Mouse (Mus musculus): ENCODE data around the gene Atp5g2. TPM values are rescaled to one million over a fixed set of nuclear protein-coding genes. Genes with fewer than 3 reads are reported as not detected.

The Atp5g2 gene
- 10 to 100 TPM; 31.1 to 47.4 TPM for total RNA-seq (2021)

- intact Hi-C loops (cut with DNase I) = no loop called here
- peak; percentile 65 to 71 for DNase-seq
These were observed at the start of gene Atp5g2 for GRCm38 (mm10) chr15:102672215-102673071. Gene Atp5g2, minus strand, starts transcription at chr15:102672352.

DNA sequence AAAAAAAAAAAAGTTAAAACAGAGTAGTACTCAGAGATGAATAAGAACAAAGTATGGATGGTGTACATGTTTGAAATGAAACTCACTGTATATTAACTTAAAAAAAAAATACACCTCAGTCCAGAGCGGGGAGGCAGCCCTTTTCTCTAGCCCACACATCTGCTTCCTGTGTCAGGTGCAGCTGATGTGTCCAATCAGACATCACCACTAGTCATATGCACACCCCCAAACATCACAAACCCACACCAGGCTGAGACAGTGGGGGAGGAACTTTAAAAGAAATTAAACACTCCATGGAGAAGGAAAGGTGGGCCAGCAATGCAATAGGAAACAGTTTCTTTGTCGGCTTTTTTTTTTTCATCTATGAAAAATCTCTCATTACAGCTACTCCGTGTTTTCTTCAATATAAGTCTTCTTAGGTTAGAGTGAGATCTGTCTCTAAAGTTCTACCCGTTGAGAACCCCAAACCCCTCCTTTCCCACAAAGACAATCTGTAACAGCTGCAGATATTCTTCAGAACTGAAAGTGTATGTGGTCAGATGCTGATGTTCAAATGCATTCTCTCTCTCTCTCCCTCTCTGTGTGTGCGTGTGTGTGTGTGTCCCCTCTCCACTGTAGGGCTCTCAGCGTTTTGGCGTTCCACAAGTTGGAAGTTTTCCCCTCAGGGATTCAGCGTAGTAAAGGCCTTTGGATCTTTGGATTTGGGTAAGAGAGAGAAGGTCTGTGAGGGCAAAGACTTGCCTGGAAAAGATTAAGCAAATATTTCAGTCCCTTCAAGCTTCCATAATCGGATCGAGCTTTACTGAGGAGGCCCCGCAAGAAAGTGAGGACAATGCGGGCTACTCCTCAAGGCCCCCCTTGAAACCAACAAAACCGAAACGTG is 49.1 kb upstream of the Atp5g2 start:
- intact Hi-C loops (cut with DNase I) = no loop called here
- DNase-seq = peak in 1 of 2 experiments; percentile 22

GRCm38 (mm10) chr15:102716132-102716531 is 44.0 kb upstream of the Atp5g2 start:
- intact Hi-C loops (cut with DNase I) = no loop called here
- DNase-seq = peak; percentile 50 to 61

DNA sequence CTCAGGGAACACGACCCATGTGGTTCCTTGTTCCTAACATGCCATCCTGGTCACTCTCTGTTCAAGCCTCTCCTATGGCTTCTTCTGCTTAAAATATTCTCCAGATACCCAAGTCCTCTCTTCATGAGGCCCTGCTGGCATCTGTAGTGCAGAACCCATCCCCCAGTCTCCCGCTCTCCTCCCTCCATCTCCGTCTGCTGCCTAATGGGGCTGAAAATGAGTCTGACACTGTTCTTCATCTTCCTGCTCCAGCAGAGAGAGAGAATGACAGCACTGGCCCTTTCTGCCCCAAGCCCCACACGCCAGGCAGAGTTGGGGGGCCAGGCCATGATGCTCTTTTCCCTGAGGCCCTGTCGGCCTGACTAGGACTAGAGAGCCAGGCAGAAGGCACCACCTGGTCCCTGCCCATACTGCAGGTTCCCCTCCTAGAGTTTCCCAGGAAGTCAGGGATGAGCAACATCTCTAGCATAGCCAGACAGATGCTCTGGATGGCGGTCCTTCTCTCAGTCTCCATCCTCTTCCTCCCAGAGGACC is 35.7 kb upstream of the Atp5g2 start:
- intact Hi-C loops (cut with DNase I) = no loop called here
- DNase-seq = no peak

DNA sequence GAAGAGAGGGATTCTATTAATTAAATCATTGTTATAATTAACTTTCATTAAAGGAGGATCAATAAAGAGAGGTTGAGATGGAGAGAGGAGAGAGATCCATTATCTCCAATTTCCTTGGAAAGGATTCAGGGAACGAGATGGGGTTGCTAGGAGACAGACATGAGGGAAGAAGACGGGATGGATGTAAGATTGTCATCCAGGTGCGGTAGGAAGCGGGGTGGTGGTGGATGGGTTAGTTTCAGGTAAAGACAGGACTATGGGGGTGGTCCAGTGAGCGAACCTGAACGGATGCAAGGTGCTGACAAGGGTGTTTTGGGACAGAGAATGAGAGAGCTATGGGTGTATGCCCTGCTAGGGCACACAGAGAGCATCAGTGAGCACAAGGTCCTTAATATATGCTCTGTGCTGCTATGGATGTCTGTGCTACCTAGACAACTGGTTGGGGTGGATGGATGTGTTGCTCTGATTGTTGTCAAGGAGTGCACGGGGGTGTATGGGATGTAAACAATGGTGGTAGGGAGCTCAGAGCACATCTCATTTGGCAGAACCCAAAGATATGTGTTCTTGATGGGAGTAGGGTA is 33.9 kb upstream of the Atp5g2 start:
- no peak for DNase-seq
- intact Hi-C loops (cut with DNase I) = no loop called here

DNA sequence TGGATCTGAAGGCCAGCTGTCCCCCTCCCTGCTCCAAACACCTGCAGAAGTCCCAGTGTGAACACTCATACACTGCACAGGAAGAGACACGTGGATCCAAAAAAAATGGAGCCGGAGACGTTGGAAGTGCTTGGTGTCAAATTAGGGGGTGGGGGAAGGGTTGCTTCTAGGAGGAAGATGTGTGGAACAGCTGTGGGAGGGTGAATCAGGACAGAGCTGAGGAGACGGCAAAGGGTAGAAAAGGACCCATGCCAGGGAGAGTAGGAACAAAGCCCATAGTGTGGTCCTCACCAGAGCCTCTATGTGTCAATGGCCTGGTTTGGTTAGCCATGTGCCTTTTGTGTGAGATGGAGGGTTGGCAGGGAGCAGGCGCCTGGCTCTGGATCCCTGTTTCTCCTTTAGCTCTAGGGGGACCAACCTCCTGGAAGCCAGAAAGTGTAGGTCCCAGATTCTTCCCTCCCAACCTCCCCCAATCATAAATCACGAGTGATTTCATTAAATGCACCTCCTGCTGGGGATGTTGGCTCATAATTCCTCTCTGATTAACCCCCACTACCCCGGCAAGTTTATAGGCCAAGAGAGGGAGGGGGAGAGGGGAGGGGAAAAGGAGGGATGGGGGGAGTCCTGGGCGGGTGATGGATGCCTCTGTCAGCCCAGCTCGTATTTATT is 33.2 kb upstream of the Atp5g2 start:
- intact Hi-C loops (cut with DNase I) = no loop called here

DNA sequence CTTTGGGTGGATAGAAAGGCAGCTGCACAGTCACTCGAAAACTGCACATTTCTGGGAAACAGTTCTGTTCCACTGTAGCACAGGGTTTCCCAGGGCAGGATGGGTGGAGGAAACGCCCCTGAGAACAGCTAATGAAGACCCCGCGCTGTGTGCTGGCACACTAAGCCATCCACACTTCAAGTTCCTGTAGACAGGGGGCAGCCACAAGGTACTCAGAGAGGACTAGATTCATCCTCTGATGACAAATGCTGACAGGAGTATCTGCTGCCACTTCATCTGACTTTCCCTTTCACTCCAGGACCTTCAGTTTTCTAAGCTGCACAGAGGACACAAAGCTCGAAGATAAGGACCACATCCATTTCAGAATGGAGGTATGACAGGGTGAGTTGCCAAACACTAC is 32.7 kb upstream of the Atp5g2 start:
- no peak for DNase-seq

More for the DNA sequence above, 33.2 kb upstream of the Atp5g2 start:
- DNase-seq = no peak

GRCm38 (mm10) chr15:102702972-102703371 is 30.8 kb upstream of the Atp5g2 start:
- intact Hi-C loops (cut with DNase I) = no loop called here
- DNase-seq = no peak

More for the DNA sequence above, 32.7 kb upstream of the Atp5g2 start:
- intact Hi-C loops (cut with DNase I) = no loop called here

GRCm38 (mm10) chr15:102698193-102698592 is 26.0 kb upstream of the Atp5g2 start:
- DNase-seq = peak; percentile 80 to 91
- intact Hi-C loops (cut with DNase I) = loop anchor here (1.0 kb wide), 1 partner anchor 44 kb away; no protein-coding TSS in a partner anchor

DNA sequence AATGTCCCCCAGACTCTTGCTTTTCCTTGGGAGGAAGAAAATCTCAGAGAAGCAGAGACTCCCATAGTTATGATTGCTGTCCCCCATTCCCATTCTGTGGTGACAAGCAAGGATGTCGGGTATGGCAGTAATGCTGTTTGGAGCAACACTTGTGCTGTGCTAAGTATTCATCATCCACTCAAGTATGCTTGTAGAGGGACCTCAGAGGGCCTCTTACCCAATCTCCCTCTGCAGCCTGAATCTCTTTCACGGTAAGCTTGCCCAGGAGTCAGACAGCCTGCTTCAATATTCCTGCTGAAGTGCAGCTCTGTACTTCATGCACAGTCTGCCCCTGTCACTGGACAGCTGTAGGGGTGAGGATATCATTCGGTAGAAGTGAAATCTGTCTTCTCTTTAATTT is 24.7 kb upstream of the Atp5g2 start:
- intact Hi-C loops (cut with DNase I) = no loop called here

DNA sequence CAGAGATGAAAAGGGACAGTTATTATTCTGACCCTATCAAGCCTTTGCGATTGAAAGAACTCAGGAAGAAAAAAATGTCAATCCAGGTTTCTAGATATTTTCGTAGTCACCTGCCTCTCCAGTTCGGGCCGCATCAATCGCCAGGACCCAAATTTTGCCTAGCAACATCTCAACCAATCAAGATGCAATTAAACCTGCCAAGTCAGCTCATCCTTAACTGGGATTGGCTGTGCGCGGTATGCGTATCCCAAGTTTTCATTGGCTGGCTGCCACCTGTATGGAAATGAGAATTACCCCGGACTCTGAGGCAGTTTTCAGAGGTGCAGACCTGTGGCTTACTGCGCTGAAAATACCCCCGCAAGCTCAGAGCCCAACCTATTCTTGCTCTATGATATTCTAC is 21.4 kb upstream of the Atp5g2 start:
- DNase-seq = peak; percentile 52 to 66
- intact Hi-C loops (cut with DNase I) = no loop called here

More for the DNA sequence above, 24.7 kb upstream of the Atp5g2 start:
- no peak for DNase-seq

DNA sequence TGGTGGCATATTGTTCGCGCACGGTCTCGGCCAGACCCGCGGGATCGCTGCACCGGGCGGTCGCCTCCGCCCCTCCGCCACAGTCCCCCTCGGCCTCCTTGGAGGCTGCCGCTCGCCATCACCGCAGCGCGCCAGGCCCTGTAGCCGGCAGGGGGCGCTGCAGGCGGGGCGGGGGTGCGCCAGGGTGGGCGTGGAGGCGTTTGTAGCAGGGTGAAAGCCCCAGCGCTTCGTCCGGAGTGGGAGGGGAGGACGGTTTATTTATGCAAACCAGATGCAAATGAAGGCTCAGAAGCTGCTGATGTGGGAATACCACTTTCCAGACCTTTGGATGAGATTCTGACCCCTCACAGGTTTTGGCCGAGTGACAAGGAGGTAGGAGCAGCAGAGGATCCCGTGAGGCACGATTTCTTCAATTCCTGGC is 20.8 kb upstream of the Atp5g2 start:
- intact Hi-C loops (cut with DNase I) = no loop called here
- peak; percentile 54 to 73 for DNase-seq

- intact Hi-C loops (cut with DNase I) = no loop called here
- peak in 1 of 2 experiments; percentile 19 for DNase-seq
These were observed 20.2 kb upstream of the Atp5g2 start for GRCm38 (mm10) chr15:102692321-102692804.

GRCm38 (mm10) chr15:102685791-102686190 is 13.6 kb upstream of the Atp5g2 start:
- intact Hi-C loops (cut with DNase I) = no loop called here

DNA sequence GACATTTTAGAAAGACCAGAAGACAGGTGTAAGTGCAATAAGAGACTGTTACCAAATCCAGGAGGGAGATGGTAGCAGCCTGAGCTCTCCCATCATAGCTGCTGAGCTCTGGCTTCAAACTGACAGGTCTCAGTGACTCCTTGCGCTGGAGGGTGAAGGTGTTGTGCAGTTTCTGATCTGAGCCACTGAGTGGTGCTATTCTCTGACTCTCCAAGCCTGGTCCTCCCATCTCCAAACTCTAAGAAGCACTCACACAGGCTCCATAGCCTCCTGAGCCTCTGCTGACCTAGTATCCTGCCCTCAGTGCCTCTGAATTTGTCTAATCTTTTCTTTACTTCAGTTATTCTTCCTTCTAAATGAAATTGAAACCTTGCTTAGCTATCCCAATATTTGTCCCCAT is 11.5 kb upstream of the Atp5g2 start:
- DNase-seq = peak in 1 of 2 experiments; percentile 24
- intact Hi-C loops (cut with DNase I) = no loop called here

More at GRCm38 (mm10) chr15:102685791-102686190, 13.6 kb upstream of the Atp5g2 start:
- DNase-seq = no peak

GRCm38 (mm10) chr15:102676345-102676744 is 4.2 kb upstream of the Atp5g2 start:
- intact Hi-C loops (cut with DNase I) = no loop called here
- DNase-seq = no peak

DNA sequence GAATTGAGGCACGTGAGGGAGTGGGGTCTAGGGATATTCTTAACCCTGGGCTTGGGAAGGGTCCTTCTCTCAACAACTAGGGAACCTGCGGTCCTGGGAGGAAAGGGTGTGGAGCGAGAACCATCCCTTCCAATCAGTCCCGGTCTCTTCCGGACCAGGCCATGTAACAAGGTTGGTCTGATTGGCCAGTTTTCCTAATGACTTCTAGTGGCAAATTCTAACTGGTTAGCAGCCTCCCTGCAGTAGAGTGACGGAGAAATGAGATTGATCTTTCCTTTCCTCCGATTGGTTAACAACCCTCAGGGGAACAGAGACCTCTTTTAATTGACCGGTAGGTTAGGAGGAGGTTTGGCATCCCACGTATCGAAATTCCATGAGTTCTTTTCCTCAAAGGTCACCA is 1.4 kb upstream of the Atp5g2 start:
- intact Hi-C loops (cut with DNase I) = no loop called here
- DNase-seq = peak; percentile 77 to 81

DNA sequence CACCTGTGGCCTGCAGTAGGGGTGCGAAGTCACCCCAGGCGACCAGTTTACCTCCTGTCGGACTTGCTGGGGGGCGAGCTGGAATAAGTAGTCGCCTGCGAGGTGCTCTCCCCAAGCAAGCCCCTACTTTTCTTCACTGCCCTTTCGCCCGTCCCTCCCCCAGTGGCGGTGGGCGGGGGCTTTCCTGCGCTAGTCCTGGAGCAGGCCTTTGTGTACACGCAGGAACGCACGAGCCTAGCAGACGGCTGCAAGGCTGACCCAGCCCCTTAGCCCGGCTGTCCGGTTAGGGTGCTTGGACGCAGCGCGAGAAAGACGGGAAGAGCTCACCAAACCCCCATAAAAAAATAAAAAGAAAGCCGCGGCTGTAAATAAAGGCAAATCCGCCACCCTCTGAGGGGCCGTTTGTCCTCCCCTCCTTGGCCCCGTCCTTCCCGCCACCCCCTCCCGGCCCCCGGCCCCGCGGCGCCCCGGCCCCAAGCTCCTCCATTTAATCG is 384 bp downstream of the Atp5g2 start:
- intact Hi-C loops (cut with DNase I) = loop anchor here (2.0 kb wide), 1 partner anchor 47 kb away; the partner anchor contains the start of genes Atf7 and Gm28047
- peak; percentile 91 for DNase-seq

DNA sequence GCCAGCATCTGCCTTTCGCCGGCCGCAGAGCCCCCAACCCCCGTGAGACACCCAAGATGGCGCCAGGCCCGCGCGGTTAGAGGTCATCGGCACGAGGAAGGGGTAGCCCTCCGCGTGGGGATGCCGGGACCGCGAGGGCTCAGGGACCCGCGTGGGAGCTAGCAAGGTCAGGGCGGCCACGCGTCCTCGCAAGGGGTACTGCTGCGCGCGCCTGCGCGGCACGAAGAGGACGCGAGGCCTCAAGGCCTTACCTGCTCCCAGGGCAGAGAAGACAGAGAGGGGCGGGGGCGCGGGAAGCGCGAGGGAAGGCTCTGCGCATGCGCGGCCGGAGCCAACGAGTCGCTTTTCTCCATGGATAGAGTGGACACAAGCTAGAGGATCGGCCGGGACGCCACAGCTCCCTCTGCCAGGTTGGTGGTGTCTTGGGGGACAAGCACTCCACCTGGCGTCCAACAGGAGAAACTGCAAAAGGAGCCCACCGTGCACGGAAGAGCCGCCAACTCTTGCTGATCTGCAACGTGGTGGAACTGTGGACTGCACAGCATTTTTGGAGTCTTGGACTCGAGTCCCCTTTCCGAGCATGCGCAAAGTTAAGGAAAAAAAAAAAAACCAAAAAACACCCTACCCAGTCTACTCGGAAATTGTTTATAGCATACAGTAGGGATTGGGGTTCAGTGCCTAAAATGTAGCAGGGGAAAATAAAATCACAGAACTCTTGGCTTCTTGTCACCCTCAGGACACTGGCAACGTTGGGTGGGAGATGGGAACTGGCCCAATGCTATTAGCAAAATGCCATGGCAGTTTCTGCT is 1.2 kb downstream of the Atp5g2 start:
- intact Hi-C loops (cut with DNase I) = loop anchor here (2.0 kb wide), 1 partner anchor 46 kb away; the partner anchor contains the start of genes Atf7 and Gm28047
- peak; percentile 98 to 99 for DNase-seq
